Mouse (Mus musculus) intestine, postnatal 0 days (tissue): ENCODE measurements around the gene Phf21a. TPM values are rescaled to one million over a fixed set of nuclear protein-coding genes. Genes with fewer than 3 reads are reported as not detected.
"Not testable (repeated sequence)": the region's sequence is repeated elsewhere in the genome, so short reads cannot be mapped to it uniquely, and the experiment has no call there.

Experiments used
- ATAC-seq: fragments of 200-750 bp; cut with Nextera tagmentation; 2 replicates; pipeline ENCODE4 v1.8.0; 2017; ENCODE audit warnings: mild to moderate bottlenecking, moderate TSS enrichment, moderate library complexity
- H3K27ac ChIP-seq: fragments of 300-500 bp; sonication (generic); 2 replicates; pipeline ENCODE4 v1.5.1; 2014; ENCODE audit warnings: mild to moderate bottlenecking, low read depth, low read length, moderate library complexity
- H3K27me3 ChIP-seq: fragments of 300-500 bp; sonication (generic); replicated peaks from 2 replicates; pipeline ENCODE4 v1.6.1; 2014; ENCODE audit warnings: low read length, mixed read lengths; ENCODE audit not compliant: control insufficient read depth, insufficient read depth
- H3K36me3 ChIP-seq: fragments of 300-500 bp; sonication (generic); 2 replicates; pipeline ENCODE4 v1.6.1; 2014; ENCODE audit warnings: mild to moderate bottlenecking, moderate library complexity; ENCODE audit not compliant: control insufficient read depth, insufficient read depth
- H3K4me1 ChIP-seq: fragments of 300-500 bp; sonication (generic); replicated peaks from 2 replicates; pipeline ENCODE4 v1.6.1; 2014; ENCODE audit warnings: antibody characterized with exemption, low read length, mixed read lengths; ENCODE audit not compliant: control insufficient read depth, insufficient read depth
- H3K4me2 ChIP-seq: fragments of 300-500 bp; sonication (generic); replicated peaks from 2 replicates; pipeline ENCODE4 v1.6.1; 2014; ENCODE audit warnings: low read depth, mild to moderate bottlenecking, moderate library complexity
- H3K4me3 ChIP-seq: fragments of 300-500 bp; sonication (generic); 2 replicates; pipeline ENCODE4 v1.5.1; 2014; ENCODE audit warnings: low read depth, low read length
- H3K9ac ChIP-seq: fragments of 300-500 bp; sonication (generic); 2 replicates; pipeline ENCODE4 v1.6.1; 2014; ENCODE audit warnings: mild to moderate bottlenecking, low read depth, low read length
- H3K9me3 ChIP-seq: fragments of 300-500 bp; sonication (generic); 2 replicates; pipeline ENCODE4 v1.6.1; 2016; ENCODE audit warnings: mixed run types; ENCODE audit not compliant: control insufficient read depth
- CTCF ChIP-seq: sonication (generic); IDR thresholded peaks from 2 replicates; pipeline ENCODE4 v1.5.1; 2016; ENCODE audit warnings: low read depth, mild to moderate bottlenecking, control low read depth, antibody characterized with exemption, moderate library complexity
- WGBS: fragments of 180-500 bp; shearing (Covaris S2); extraction: QIAGEN DNeasy Blood & Tissue Kit; methylation state at CpG from one replicate; pipeline ENCODE4 v1.1.7; 2014; 5-methylcytosine and 5-hydroxymethylcytosine counted together
- polyA plus RNA-seq: library from polyadenylated mRNA; unstranded; fragments of >200 nt; fragmentation: Nextera tagmentation; extraction: Ambion mirVana; gene quantifications from 2 replicates; pipeline ENCODE4 v1.2.1, GENCODE M21; 2015

Gene Phf21a
- polyA plus RNA-seq, 1 experiment from 2014 or later = 7.4 TPM

DNA sequence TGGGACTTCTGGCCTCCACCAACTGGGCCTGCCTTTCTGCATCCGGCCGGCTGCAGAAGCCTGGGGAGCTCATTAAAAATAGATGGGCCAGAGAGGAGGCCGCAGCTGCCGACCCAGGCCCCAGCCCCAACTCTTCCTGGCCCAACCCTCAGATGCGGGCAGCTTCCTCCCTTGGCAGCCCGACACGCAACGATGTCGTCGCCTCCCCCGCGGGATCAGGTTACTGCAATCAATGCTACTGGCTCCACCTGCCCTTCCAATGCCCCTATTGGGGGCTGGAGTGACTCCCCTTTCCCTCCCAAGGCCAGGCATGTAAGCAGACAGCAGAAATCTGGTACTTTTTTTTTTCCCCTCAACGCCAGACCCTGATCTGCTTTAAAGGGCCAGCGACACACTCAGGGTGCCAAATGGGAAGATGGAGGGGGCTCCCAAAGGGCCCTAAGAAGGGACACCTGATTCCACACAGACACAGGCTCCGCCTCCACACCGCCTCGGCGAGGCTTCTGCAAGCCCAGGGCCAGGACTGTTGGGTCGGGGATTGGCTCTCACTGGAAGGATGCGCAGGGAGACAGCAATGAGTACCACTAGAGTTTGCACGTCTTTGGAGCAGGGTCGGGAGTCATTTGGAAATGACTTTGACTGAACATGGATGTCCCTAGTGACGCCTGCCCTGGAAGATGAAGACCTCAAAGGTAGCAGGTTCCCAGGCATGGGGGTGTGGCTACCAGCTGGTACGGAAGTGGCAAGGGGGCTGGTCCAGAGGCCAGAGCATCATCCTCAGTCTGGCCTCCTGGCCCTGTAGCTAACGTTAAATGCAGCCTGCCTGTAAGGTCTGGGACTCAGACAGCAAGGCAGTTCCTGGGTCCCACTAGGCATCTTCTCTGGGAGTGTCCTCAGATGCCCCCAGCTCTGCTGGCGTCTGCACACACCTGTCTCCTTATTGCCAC, 299.7 kb downstream of the Phf21a start:
- peak overlapping the region; percentile 21 for H3K4me3 ChIP-seq
- WGBS = 4% methylated on average over 26 of the region's 26 CpGs
- H3K4me2 ChIP-seq = peak overlapping the region; percentile 50
- H3K36me3 ChIP-seq = no peaks in the 10 kb centered on the region
- 0 out of 2 replicates have a peak, but pooled peaks cover 3% of the 10 kb centered on the region for H3K4me1 ChIP-seq
- H3K27ac ChIP-seq = no peak overlapping the region
- ATAC-seq = no peak
- H3K9me3 ChIP-seq = no peaks in the 10 kb centered on the region
- TF ChIP-seq CTCF = no peak
- H3K27me3 ChIP-seq = peaks cover 15% of the 10 kb centered on the region
- no peak overlapping the region for H3K9ac ChIP-seq

DNA sequence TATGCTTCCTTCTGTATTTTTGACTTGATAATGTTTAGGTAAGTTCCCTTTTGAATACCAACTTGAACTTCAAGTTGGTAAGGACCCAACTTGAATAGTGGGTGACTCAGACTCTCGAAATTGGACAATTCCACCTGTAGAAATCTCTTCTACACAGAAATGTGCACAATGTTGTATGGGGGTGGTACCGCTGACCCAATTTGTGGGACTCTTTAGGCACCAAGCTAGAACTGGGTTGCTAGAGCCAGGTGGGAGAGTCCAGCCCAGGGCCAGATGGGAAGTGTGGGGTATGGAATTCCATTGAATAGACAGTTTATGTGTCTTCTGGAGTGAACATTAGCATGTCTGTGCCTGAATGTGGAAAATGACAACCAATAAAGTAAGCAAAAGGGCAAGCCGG, 302.6 kb downstream of the Phf21a start:
- no peaks in the 10 kb centered on the region for H3K36me3 ChIP-seq
- H3K27me3 ChIP-seq = peaks cover 15% of the 10 kb centered on the region; the same call in 1 of the 2 replicates
- no peaks in the 10 kb centered on the region for H3K9me3 ChIP-seq
- ATAC-seq = no peak
- TF ChIP-seq CTCF = no peak
- no peak overlapping the region for H3K9ac ChIP-seq
- no peak overlapping the region for H3K4me2 ChIP-seq
- 84% methylated on average over 3 of the region's 3 CpGs for WGBS
- no peak overlapping the region for H3K27ac ChIP-seq
- H3K4me1 ChIP-seq = no peaks in the 10 kb centered on the region
- no peak overlapping the region for H3K4me3 ChIP-seq

DNA sequence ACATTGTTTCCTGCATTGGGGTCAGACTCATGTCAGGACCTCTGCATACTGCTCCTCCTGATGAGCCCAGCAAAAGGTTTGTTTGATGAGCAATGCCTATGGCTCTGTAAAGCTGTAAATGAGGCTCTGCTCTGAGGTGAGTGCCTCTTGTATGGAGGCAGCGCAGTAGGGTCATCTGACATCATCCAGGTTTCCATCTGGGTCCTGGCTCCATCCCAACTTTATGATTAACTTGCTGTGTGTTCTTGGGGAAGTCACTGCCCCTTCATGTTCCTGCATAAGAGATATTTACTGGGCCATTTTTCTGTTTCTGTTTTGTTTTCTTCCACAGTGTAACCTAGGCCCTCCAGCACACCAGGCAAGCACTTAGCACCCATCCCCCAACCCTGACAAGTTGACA, 304.5 kb downstream of the Phf21a start:
- no peak for TF ChIP-seq CTCF
- Histone ChIP-seq H3K36me3 (no peaks in the 10 kb centered on the region), H3K4me2 (no peak overlapping the region), H3K9ac (no peak overlapping the region), H3K4me3 (no peak overlapping the region), H3K27me3 (peaks cover 9% of the 10 kb centered on the region; the same call in 1 of the 2 replicates), H3K4me1 (no peaks in the 10 kb centered on the region), H3K9me3 (no peaks in the 10 kb centered on the region), H3K27ac (no peak overlapping the region)
- 47% methylated on average over 1 of the region's 1 CpGs for WGBS
- no peak for ATAC-seq

DNA sequence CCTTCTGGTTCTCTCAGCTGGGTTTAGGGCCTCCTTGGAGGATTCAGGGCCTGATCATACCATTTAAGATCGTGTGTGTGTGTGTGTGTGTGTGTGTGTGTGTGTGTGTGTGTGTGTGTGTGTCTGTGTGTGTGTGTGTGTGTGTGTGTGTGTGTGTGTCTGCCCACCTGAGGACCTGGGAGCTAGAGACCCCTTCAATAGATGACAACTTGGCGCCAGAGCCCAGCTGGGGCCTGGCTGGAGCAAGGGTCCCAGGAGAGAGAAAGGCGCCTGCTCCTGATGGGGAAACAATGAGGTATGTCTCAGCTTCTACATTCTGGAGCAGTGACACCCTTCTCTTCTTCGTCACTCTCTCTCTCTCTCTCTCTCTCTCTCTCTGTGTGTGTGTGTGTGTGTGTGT, 307.0 kb downstream of the Phf21a start:
- H3K27me3 ChIP-seq, H3K4me2 ChIP-seq, H3K9ac ChIP-seq, H3K4me3 ChIP-seq, ATAC-seq, H3K27ac ChIP-seq, H3K4me1 ChIP-seq, H3K9me3 ChIP-seq: not testable (repeated sequence)
- WGBS = 74% methylated on average over 4 of the region's 4 CpGs
- peaks cover 13% of the 10 kb centered on the region for H3K36me3 ChIP-seq

DNA sequence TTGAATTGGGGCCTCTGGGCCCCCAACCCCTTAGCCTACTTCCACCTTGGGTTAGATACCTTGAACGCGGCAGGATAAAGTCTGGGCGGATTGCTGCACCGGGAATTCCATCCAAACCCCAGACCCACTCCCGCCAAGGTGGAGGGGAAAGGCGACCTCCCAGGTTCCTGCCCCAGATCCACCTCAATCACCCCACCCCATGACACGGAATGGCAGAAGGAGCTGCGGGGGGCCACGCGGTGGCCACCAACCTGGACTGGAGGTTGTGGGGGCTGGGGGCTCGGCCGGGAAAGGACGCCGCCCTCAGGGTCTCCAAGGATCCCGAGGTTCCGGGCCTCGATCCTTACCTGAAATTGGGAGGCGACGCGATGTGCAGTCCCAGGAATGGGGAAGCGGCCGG, 307.8 kb downstream of the Phf21a start:
- TF ChIP-seq CTCF = no peak
- ATAC-seq = 0 out of 2 replicates have a peak, but pooled peaks have one; percentile 16
- Histone ChIP-seq H3K36me3 (peaks cover 21% of the 10 kb centered on the region), H3K4me3 (peak overlapping the region; percentile 46), H3K27me3 (no peaks in the 10 kb centered on the region), H3K9me3 (no peaks in the 10 kb centered on the region), H3K4me1 (no peaks in the 10 kb centered on the region), H3K27ac (no peak overlapping the region), H3K9ac (peak overlapping the region; percentile 37), H3K4me2 (peak overlapping the region; percentile 85)
- 6% methylated on average over 22 of the region's 22 CpGs for WGBS

DNA sequence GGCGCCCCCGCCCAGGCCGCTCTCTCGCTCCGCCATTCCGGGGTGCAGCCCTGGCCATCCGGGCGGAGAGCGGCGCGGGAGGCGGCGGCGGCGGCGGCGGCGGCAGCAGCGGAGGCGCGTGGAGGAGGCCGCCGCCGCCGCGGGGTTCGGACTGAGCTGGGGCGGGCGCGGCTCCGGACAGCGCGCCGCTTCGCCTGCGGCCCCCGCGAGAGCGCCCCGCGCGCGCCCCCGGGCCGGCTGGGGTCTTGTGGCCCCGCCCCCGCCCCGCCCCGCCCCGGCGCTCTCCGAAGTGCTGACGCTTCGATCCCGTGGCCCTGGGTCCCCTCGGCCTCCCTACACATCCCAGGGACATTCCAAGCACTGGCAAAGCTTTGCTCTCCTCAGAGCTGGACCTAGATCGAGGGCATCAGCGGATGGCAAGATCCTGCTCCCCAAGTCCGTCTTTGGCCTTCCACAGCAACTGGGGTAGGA, 308.2 kb downstream of the Phf21a start, which contains the start of gene Mapk8ip1:
Gene Mapk8ip1, minus strand, starts transcription at position 173 of the 471 bp plus-strand sequence.
- peak; percentile 29; the same call in 1 of the 2 replicates for ATAC-seq
- Histone ChIP-seq H3K4me3 (peak within 1 kb of the TSS; percentile 46), H3K4me2 (peak within 1 kb of the TSS; percentile 85), H3K4me1 (no peaks in the 10 kb centered on the region), H3K36me3 (peaks cover 21% of the 10 kb centered on the region), H3K9ac (peak within 1 kb of the TSS; percentile 37), H3K27me3 (no peaks in the 10 kb centered on the region), H3K9me3 (no peaks in the 10 kb centered on the region), H3K27ac (no peak within 1 kb of the TSS)
- no peak for TF ChIP-seq CTCF
- 4% methylated on average over 19 of the region's 59 CpGs for WGBS
